Mouse (Mus musculus) c-Kit-negative CD71-positive TER-119-positive erythroid progenitor cells, embryonic 14.5 days (primary cell): ENCODE results near the gene Gm3336.

ENCODE experiments used
- DNase-seq: peaks from one replicate; pipeline ENCODE4 v3.0.0-alpha.2; 2013; ENCODE audit warnings: low read depth, low spot score

The Gm3336 gene

GRCm38 (mm10) chr8:70718297-70718696 is at the start of gene Gm3336:
TSS of gene Gm3336 (plus strand) at chr8:70718543.
- no peak for DNase-seq

- no peak for DNase-seq
Measured at GRCm38 (mm10) chr8:70671615-70672324, 46.6 kb upstream of the Gm3336 start.

DNA sequence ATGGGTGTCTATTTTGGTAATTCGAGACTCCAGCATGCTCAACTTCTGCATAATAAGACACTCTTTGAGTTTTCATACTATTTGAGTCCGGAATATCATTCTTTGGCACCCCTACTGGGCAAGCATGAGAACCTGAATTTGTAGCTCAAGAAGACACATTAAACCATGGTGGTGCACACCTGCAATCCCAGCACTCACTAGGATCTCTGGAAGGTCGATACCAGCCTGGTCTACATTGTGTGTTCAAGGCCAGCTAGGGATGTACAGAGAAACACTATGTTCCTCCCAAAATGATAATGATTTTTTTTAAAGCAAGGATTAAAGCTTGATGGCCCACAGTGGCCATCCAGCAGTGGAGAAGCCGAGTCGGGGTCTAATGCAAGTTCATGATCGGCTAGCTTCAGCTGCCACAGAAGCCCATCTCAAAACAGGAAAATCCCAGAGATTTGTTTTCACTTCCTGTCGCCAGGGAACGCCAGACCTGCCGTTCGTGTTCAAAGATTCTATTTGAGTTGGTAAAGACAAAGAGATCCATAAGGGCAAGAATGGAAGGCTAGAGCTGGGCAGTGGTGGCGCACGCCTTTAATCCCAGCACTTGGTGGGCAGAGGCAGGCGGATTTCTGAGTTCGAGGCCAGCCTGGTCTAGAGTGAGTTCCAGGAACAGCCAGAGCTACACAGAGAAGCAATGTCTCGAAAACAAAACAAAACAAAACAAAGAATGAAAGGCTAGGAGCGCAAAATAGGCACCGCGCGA is 45.8 kb upstream of the Gm3336 start:
- DNase-seq = no peak

- DNase-seq = peak; percentile 98
Measured at GRCm38 (mm10) chr8:70673079-70673856, 45.1 kb upstream of the Gm3336 start, which contains the start of gene Lsm4. TSS of gene Lsm4 (plus strand) at chr8:70673248.

- DNase-seq = no peak
Measured at GRCm38 (mm10) chr8:70674109-70674508, 44.2 kb upstream of the Gm3336 start.

- DNase-seq = no peak
Measured at GRCm38 (mm10) chr8:70674716-70675115, 43.6 kb upstream of the Gm3336 start.

DNA sequence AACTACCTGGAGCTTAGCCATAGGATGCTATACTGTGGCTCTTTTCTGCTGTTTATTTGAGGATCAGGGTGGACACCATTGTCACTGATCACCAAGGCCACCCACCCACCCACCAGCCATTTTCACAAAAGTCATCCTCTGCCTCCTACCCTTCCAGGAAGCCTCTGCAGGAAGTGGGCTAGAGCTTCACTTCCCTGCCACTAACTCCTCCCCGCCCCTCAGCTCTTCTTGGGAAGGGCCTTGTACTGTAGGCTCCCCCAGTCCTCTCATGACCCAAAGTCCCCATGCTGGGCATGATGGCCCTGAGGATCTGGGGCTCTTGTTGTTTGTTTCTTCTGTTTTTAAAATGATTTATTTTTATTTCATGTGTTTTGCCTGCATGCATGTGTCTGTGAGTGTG is 43.0 kb upstream of the Gm3336 start:
- DNase-seq = no peak

- no peak for DNase-seq
Measured at GRCm38 (mm10) chr8:70677451-70678080, 40.8 kb upstream of the Gm3336 start.

DNA sequence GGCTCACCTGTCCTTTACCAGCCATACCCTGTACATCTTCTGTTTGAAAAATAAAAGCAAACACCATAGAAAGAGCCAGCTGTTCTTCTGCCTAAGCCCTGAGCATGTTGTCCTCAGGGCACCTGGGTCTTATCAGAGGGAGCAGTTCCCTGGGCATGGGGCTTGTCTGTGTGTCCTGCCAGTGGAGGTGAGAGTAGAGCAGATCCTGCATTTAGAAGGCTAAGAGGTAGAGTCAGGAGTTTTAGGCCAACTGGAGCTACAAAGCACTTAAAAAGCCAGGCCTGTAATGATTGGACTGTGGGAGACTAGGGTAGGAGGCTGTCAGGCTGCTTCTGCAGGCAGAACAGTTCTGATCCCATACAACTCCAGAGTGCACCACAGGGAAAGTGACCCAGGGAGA is 39.7 kb upstream of the Gm3336 start:
- DNase-seq = no peak

GRCm38 (mm10) chr8:70679404-70679803 is 38.9 kb upstream of the Gm3336 start:
- DNase-seq = no peak

GRCm38 (mm10) chr8:70680039-70680438 is 38.3 kb upstream of the Gm3336 start:
- no peak for DNase-seq

GRCm38 (mm10) chr8:70681410-70681809 is 36.9 kb upstream of the Gm3336 start:
- no peak for DNase-seq

DNA sequence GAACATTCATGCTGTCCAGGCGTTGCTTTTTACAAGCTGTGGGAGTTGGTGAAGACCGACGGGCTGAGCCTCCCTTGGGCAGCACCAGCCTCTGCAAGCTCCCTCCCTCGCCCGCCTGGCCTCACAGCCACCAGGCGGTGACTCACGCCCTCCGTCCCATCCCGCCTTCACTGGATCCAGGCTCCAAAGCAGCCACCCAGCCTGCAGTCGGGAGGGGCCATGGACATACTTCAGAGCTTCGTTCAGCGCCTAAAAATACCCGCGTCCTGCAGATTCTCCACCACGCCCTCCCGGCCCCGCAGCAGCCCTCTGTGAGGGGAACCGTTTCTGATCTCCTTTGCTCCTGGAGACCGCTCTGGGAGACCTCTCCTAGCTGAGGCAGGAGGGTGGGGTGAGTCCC is 36.1 kb upstream of the Gm3336 start:
- no peak for DNase-seq

GRCm38 (mm10) chr8:70682692-70683091 is 35.7 kb upstream of the Gm3336 start:
- no peak for DNase-seq

GRCm38 (mm10) chr8:70684291-70684690 is 34.1 kb upstream of the Gm3336 start:
- DNase-seq = no peak

DNA sequence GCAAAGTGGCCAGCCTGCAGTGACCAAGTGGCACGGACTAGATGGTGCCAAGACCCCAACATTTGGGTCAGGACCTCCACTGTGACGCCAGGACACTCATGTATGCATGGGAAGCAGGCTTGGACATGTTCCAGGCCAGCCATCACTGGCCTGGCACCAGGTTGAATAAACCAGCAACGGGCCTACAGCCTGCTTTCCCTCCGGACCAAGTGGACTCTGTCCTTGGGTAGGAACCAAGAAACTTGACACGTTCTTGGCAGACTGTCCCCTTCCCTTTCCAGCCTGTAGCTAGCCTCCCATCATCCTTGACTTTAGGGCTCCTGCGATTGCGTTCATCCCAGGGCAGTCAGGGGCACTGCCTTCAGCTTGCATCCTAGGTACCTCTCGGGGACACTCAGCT is 30.8 kb upstream of the Gm3336 start:
- no peak for DNase-seq

- no peak for DNase-seq
Measured at GRCm38 (mm10) chr8:70688136-70688535, 30.2 kb upstream of the Gm3336 start.

DNA sequence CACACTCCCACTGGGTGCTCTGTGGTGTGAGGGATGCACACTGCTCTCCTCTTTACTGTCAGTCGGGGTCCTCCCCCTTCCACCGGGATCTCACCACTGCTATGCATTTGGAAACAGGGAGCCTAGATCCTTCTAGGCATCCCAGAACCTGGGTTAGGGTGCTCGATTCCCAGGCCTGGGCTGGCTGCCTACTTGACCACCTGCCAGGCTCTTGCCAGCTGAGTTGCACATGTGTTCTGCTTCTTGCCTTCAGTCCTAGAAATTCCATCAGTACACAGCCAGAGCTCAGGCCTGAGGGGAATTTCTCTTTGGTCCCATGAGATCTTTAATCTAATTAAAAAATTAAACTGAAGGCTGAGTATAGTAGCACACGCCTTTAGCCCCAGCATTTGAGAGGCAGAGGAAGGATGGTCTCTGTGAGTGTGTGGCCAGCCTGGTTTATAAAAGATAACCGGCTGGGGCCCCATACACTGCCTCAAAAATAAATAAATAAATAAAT is 28.4 kb upstream of the Gm3336 start:
- DNase-seq = no peak

GRCm38 (mm10) chr8:70691230-70691629 is 27.1 kb upstream of the Gm3336 start:
- DNase-seq = no peak

DNA sequence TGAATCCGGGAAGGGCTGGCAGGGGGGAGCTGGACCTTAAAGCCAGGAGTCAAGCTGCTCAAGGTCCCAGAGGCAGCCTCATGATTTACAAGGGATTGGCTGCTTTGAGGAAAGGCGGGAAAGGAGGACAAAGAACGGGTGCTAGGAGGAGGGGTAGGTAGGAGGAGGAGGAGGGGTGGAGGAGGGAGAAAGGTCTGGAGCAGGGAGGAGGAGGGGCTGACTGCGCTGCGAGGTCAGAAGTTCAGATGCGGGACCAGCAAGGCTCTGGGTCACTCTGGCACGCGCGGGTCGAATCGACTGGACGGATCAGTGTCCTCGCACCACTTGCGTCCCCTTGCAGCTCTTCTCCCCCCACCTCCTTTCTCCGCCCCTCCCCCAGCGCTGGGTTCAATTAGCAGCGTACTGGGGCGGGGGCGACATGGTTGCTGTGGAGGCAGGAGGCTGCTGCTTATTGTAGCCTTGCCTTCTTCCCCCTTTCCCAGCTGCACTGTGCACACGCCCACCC is 26.6 kb upstream of the Gm3336 start:
- no peak for DNase-seq

GRCm38 (mm10) chr8:70693636-70694035 is 24.7 kb upstream of the Gm3336 start:
- DNase-seq = no peak
